Mouse (Mus musculus): ENCODE measurements around the gene Ttc13. TPM values are rescaled to one million over a fixed set of nuclear protein-coding genes. Genes with fewer than 3 reads are reported as not detected.

Ttc13 gene
- polyA plus RNA-seq, 1 experiment from 2014 or later, result 58.6 TPM

GRCm38 (mm10) chr8:124668798-124669197 is 53.0 kb downstream of the Ttc13 start:
- 0 out of 2 replicates have a peak overlapping the region, but pooled peaks have one; percentile 2 for H3K9ac ChIP-seq
- H3K4me2 ChIP-seq, result no peak overlapping the region
- peaks cover 32% of the 10 kb centered on the region for H3K36me3 ChIP-seq
- H3K4me1 ChIP-seq (replicated peaks), result peaks cover under 1% of the 10 kb centered on the region; the same call in 1 of the 2 replicates
- no peak overlapping the region for H3K27ac ChIP-seq
- no peaks in the 10 kb centered on the region for H3K9me3 ChIP-seq
- H3K4me3 ChIP-seq, result no peak overlapping the region
- WGBS, result 73% methylated on average over 3 of the region's 3 CpGs
- no peaks in the 10 kb centered on the region for H3K27me3 ChIP-seq
- no peak for ATAC-seq (ENCODE audit: low FRiP score)

- H3K27me3 ChIP-seq, result no peaks in the 10 kb centered on the region
- no peak overlapping the region for H3K9ac ChIP-seq
- no peaks in the 10 kb centered on the region for H3K36me3 ChIP-seq
- WGBS, result 80% methylated on average over 3 of the region's 3 CpGs
- no peak for ATAC-seq (ENCODE audit: low FRiP score)
- no peak overlapping the region for H3K4me3 ChIP-seq
- H3K9me3 ChIP-seq, result no peaks in the 10 kb centered on the region
- H3K4me1 ChIP-seq (replicated peaks), result peaks cover 33% of the 10 kb centered on the region
- no peak overlapping the region for H3K27ac ChIP-seq
- H3K4me2 ChIP-seq, result no peak overlapping the region
Measured at GRCm38 (mm10) chr8:124664414-124664813, 57.4 kb downstream of the Ttc13 start.

GRCm38 (mm10) chr8:124663874-124664230 is 57.9 kb downstream of the Ttc13 start:
- peak overlapping the region; percentile 59 for H3K4me2 ChIP-seq
- peak overlapping the region; percentile 88 for H3K4me3 ChIP-seq
- H3K27me3 ChIP-seq, result no peaks in the 10 kb centered on the region
- H3K4me1 ChIP-seq (replicated peaks), result peaks cover 37% of the 10 kb centered on the region
- whole genome bisulfite sequencing, result 57% methylated on average over 4 of the region's 4 CpGs
- peak overlapping the region; percentile 92 for H3K9ac ChIP-seq
- no peak for ATAC-seq (ENCODE audit: low FRiP score)
- no peaks in the 10 kb centered on the region for H3K9me3 ChIP-seq
- no peaks in the 10 kb centered on the region for H3K36me3 ChIP-seq
- peak overlapping the region; percentile 91 for H3K27ac ChIP-seq

GRCm38 (mm10) chr8:124663112-124663873 is 58.5 kb downstream of the Ttc13 start, which contains the start of gene 2310022B05Rik:
2310022B05Rik (minus strand) TSS chr8:124663369.
- Histone ChIP-seq H3K9me3 (no peaks in the 10 kb centered on the region), H3K4me1 (replicated peaks) (peaks cover 42% of the 10 kb centered on the region), H3K9ac (peak within 1 kb of the TSS; percentile 92), H3K27me3 (no peaks in the 10 kb centered on the region), H3K36me3 (no peaks in the 10 kb centered on the region), H3K4me3 (peak within 1 kb of the TSS; percentile 88), H3K4me2 (peak within 1 kb of the TSS; percentile 59), H3K27ac (peak within 1 kb of the TSS; percentile 91)
- ATAC-seq (ENCODE audit: low FRiP score), result peak; percentile 90
- 2% methylated on average over 69 of the region's 69 CpGs for WGBS

GRCm38 (mm10) chr8:124662446-124663111 is 59.2 kb downstream of the Ttc13 start:
- ATAC-seq (ENCODE audit: low FRiP score), result peak; percentile 54
- Histone ChIP-seq H3K27me3 (no peaks in the 10 kb centered on the region), H3K9ac (peak overlapping the region; percentile 92), H3K4me1 (replicated peaks) (peaks cover 49% of the 10 kb centered on the region), H3K36me3 (no peaks in the 10 kb centered on the region), H3K9me3 (no peaks in the 10 kb centered on the region), H3K4me2 (peak overlapping the region; percentile 59), H3K27ac (peak overlapping the region; percentile 91), H3K4me3 (peak overlapping the region; percentile 88)
- under 1% methylated on average over 49 of the region's 49 CpGs for WGBS

GRCm38 (mm10) chr8:124661781-124662180 is 60.0 kb downstream of the Ttc13 start:
- Histone ChIP-seq H3K4me3 (peak overlapping the region; percentile 88), H3K9ac (peak overlapping the region; percentile 92), H3K27ac (no peak overlapping the region), H3K9me3 (no peaks in the 10 kb centered on the region), H3K4me2 (peak overlapping the region; percentile 59), H3K4me1 (replicated peaks) (peaks cover 52% of the 10 kb centered on the region), H3K27me3 (no peaks in the 10 kb centered on the region), H3K36me3 (no peaks in the 10 kb centered on the region)
- WGBS, result 53% methylated on average over 9 of the region's 9 CpGs
- ATAC-seq (ENCODE audit: low FRiP score), result no peak

- Histone ChIP-seq H3K4me1 (replicated peaks) (peaks cover 80% of the 10 kb centered on the region), H3K4me2 (peak overlapping the region; percentile 19; the same call in 1 of the 2 replicates), H3K27me3 (no peaks in the 10 kb centered on the region), H3K9ac (0 out of 2 replicates have a peak overlapping the region, but pooled peaks have one; percentile 19), H3K27ac (peak overlapping the region; percentile 58), H3K36me3 (peaks cover 7% of the 10 kb centered on the region; the same call in 1 of the 2 replicates), H3K9me3 (no peaks in the 10 kb centered on the region), H3K4me3 (no peak overlapping the region)
- no peak for ATAC-seq (ENCODE audit: low FRiP score)
- WGBS, result 56% methylated on average over 2 of the region's 2 CpGs
Measured at GRCm38 (mm10) chr8:124658415-124658814, 63.4 kb downstream of the Ttc13 start.

- Histone ChIP-seq H3K9ac (no peak overlapping the region), H3K4me2 (peak overlapping the region; percentile 19; the same call in 1 of the 2 replicates), H3K9me3 (no peaks in the 10 kb centered on the region), H3K36me3 (peaks cover 7% of the 10 kb centered on the region; the same call in 1 of the 2 replicates), H3K4me1 (replicated peaks) (peaks cover 84% of the 10 kb centered on the region), H3K27ac (peak overlapping the region; percentile 58), H3K4me3 (no peak overlapping the region), H3K27me3 (no peaks in the 10 kb centered on the region)
- ATAC-seq (ENCODE audit: low FRiP score), result no peak
- 81% methylated on average over 7 of the region's 7 CpGs for WGBS
Measured at GRCm38 (mm10) chr8:124657961-124658360, 63.8 kb downstream of the Ttc13 start.

GRCm38 (mm10) chr8:124653568-124654475 is 68.0 kb downstream of the Ttc13 start:
- H3K4me1 ChIP-seq (replicated peaks), result peaks cover 64% of the 10 kb centered on the region
- no peak for ATAC-seq (ENCODE audit: low FRiP score)
- no peaks in the 10 kb centered on the region for H3K27me3 ChIP-seq
- H3K27ac ChIP-seq, result no peak overlapping the region
- WGBS, result 71% methylated on average over 28 of the region's 28 CpGs
- H3K9me3 ChIP-seq, result no peaks in the 10 kb centered on the region
- no peak overlapping the region for H3K4me2 ChIP-seq
- H3K36me3 ChIP-seq, result peaks cover 30% of the 10 kb centered on the region
- no peak overlapping the region for H3K4me3 ChIP-seq
- H3K9ac ChIP-seq, result no peak overlapping the region

- no peaks in the 10 kb centered on the region for H3K9me3 ChIP-seq
- peaks cover 30% of the 10 kb centered on the region for H3K36me3 ChIP-seq
- peaks cover 58% of the 10 kb centered on the region for H3K4me1 ChIP-seq (replicated peaks)
- WGBS, result 39% methylated on average over 4 of the region's 4 CpGs
- H3K27ac ChIP-seq, result peak overlapping the region; percentile 52; the same call in 1 of the 2 replicates
- no peaks in the 10 kb centered on the region for H3K27me3 ChIP-seq
- no peak overlapping the region for H3K9ac ChIP-seq
- no peak overlapping the region for H3K4me2 ChIP-seq
- no peak overlapping the region for H3K4me3 ChIP-seq
- peak; percentile 50; the same call in 1 of the 2 replicates for ATAC-seq (ENCODE audit: low FRiP score)
Measured at GRCm38 (mm10) chr8:124652546-124652945, 69.2 kb downstream of the Ttc13 start.

- no peaks in the 10 kb centered on the region for H3K9me3 ChIP-seq
- 91% methylated on average over 20 of the region's 20 CpGs for WGBS
- H3K36me3 ChIP-seq, result peaks cover 30% of the 10 kb centered on the region
- H3K27ac ChIP-seq, result no peak overlapping the region
- peaks cover 55% of the 10 kb centered on the region for H3K4me1 ChIP-seq (replicated peaks)
- no peak overlapping the region for H3K4me3 ChIP-seq
- no peaks in the 10 kb centered on the region for H3K27me3 ChIP-seq
- H3K4me2 ChIP-seq, result no peak overlapping the region
- no peak for ATAC-seq (ENCODE audit: low FRiP score)
- no peak overlapping the region for H3K9ac ChIP-seq
Measured at GRCm38 (mm10) chr8:124651776-124652175, 70.0 kb downstream of the Ttc13 start.

- no peaks in the 10 kb centered on the region for H3K27me3 ChIP-seq
- peak overlapping the region; percentile 64; the same call in 1 of the 2 replicates for H3K27ac ChIP-seq
- H3K9ac ChIP-seq, result no peak overlapping the region
- no peak for ATAC-seq (ENCODE audit: low FRiP score)
- no peak overlapping the region for H3K4me3 ChIP-seq
- H3K4me2 ChIP-seq, result no peak overlapping the region
- H3K4me1 ChIP-seq (replicated peaks), result peaks cover 48% of the 10 kb centered on the region
- H3K36me3 ChIP-seq, result peaks cover 32% of the 10 kb centered on the region
- H3K9me3 ChIP-seq, result no peaks in the 10 kb centered on the region
Measured at GRCm38 (mm10) chr8:124648311-124648710, 73.5 kb downstream of the Ttc13 start.

Data from hindbrain, embryonic 13.5 days (tissue).